Mouse (Mus musculus) lung, postnatal 14 days (tissue): ENCODE measurements at regions not wholly inside any gene's neighbourhood (a gene's known extent, or its start where the extent isn't known, plus 50 kb on each side); places are given as distances from the start of the nearest gene placed in this dataset.

ENCODE experiments used
- DNase-seq: peaks from one replicate; pipeline ENCODE4 v3.0.0; 2021

DNA sequence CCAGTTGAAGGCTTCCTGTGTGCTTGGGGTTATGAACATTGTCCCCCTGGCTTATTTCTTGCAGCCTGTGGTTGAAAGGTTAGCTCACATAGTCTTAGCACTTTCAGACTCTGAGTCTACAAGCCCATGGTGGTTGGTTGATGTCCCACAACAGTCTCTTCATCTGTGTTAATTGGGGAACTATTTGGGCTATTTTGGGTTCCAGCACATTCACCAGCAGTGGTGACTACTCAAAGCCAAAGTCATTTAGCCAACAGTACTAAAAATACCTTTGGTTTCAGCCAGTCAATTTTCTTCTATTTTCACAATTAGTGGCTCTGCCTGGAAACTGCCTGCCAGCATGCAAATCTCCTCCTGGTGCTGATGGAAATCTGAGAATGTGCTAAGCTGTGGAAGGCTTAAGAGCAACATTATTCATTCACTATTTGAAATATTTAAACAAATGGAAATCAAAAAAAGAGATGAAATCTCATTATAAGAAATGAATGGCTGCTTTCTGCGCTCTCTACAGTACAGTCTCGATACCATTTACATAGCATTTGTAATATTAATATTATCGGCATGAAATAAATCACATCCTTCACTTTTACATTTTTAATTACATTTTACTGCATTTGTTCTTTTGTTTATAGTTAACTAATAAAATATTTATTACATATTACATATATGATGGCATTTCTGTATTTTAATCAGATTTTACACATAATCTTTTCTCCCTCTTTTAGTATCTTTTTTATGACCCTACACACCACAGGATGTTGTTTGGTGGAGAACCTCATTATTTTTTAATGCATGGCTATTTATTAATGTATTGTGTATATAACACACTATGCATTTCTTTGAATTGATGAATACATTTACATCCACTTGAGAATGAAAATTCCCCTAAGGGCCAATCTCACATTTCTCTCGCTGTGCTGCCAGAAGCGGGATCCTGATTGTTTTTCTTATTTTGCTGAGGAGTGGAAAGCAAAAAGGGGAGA, 1023.5 kb downstream of the Car8 start:
- DNase-seq = no peak

GRCm38 (mm10) chr4:7206987-7207386, 1031.9 kb downstream of the Car8 start:
- no peak for DNase-seq

GRCm38 (mm10) chr4:7201816-7202215, 1037.0 kb downstream of the Car8 start:
- DNase-seq = no peak

- no peak for DNase-seq
These were observed 1038.9 kb downstream of the Car8 start for GRCm38 (mm10) chr4:7199941-7200340.

GRCm38 (mm10) chr4:7199052-7199451, 1039.8 kb downstream of the Car8 start:
- DNase-seq = no peak

- no peak for DNase-seq
These were observed 1042.3 kb downstream of the Car8 start for GRCm38 (mm10) chr4:7196570-7196969.

- no peak for DNase-seq
These were observed 1043.2 kb downstream of the Car8 start for GRCm38 (mm10) chr4:7195619-7196018.

GRCm38 (mm10) chr4:7191912-7192311, 1046.9 kb downstream of the Car8 start:
- no peak for DNase-seq

- DNase-seq = no peak
These were observed 1047.6 kb downstream of the Car8 start for GRCm38 (mm10) chr4:7191228-7191627.

DNA sequence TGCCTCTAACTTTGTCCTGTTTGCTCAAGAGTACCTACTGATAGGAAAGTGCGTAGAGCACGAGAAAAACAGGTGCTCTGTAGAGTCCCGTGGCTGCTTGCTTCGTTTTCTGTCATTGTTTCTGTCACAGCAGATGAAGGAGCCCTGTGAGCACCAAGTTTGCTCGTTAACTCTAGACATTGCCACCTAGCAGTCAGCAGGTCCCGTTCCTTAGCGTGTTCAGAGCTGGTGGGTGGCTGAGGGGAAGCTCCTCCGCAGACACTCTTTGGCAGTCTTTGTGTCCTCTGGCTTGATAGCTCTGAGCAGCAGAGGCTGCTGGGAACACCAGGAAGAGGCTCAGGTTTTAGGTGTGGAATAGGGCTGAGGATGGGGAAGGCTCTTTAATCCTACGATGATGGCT, 1063.8 kb downstream of the Car8 start:
- DNase-seq = no peak

- no peak for DNase-seq
These were observed 1066.1 kb downstream of the Car8 start for GRCm38 (mm10) chr4:7172528-7173306.

DNA sequence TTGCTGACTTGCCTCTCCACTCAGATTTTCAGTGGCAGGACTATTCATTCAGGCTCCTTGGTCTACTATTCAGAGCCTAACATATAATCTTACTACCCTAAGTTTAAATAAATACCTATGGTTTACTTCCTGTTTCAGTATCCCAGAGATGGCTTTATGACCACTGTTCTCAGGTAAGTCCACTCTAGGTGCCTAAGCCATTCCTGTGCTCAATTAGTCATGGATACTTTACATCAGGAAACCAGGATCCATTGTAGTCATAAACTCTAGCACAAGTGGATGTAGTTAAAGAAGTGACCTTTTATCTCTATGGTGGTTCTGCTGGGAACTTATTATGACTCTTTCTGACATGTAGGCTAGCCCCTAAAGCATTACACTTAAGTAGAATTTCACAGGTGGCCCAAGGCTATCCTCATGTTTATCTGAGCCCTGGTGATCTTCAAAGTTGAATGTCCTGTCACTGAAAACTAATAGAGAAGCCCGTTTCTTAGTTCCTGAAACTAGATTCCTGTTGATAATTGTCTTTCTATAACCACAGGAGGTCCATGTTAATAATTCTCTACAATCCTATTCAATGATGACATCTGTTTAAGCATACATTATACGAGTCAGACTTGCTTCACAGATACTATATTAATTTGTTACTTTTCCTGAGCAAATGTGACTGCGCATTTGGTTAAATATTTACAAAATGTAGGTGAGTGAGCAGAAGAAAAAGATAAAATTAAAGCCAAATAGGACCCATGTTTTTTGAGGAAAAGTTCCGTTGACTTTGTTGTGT, 1067.0 kb downstream of the Car8 start:
- DNase-seq = no peak

GRCm38 (mm10) chr4:7161411-7161810, 1077.4 kb downstream of the Car8 start:
- DNase-seq = no peak

DNA sequence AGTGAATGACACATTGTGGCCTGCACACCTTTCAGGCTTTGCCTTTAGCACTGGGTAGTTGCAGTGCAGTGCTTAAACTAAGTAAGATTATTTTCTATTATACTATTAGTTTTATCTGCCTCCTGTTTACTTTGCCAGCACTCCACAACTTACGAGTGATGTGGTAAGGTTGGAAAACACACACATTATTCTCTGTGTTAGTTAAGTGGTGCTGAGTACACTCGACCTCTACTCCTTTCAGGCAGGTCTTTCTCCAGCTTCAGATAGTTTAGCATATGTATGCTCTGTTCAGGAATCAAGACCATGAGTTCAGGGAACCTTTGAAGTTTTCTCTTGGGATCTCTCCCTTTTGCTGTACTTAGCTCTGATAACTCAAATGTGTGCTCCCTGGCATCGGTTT, 1081.0 kb downstream of the Car8 start:
- DNase-seq = no peak

DNA sequence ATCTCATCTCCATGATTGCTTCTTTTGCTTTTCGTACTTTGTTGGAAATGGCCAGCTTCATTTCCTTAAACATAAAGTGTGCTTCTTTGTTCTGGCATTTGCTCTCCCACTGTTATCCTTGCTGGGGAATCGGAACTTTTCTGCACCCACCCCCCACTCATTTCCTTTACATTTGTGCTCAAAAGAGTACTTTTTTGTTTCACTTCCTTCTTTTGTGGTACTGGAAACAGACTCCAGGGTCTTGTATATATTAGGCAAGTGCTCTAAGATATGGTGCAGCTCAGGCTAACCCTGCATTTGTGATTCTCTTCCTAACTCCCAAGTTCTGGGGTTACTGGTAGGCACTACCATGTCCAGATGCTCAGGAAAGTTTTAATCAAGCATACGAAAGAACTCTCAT, 1084.6 kb downstream of the Car8 start:
- DNase-seq = no peak

GRCm38 (mm10) chr4:7153835-7154234, 1085.0 kb downstream of the Car8 start:
- no peak for DNase-seq

DNA sequence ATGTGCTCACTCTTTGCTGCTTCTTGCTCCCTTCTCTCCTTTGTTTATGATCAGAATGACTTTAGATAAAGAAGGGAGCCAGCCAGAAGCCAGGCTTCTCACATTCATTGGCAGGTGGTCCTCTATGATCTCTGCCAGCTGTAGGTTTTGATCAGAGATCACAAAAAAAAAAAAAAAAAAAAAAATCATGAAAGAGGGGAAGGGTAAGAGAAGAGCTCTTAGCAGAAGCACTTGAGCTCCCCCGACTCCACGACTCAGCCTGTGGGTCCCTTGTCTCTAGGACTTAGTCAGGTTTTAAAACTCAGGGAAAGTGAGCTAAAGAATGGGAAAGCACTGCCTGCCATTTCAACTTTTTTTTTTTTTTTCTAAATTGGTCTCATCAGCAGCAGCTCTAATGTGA, 1093.1 kb downstream of the Car8 start:
- DNase-seq = no peak

- DNase-seq = no peak
These were observed 1094.6 kb downstream of the Car8 start for GRCm38 (mm10) chr4:7144215-7144614.

GRCm38 (mm10) chr4:7143676-7144075, 1095.2 kb downstream of the Car8 start:
- no peak for DNase-seq

- no peak for DNase-seq
These were observed 1096.1 kb downstream of the Car8 start for GRCm38 (mm10) chr4:7142781-7143180.

DNA sequence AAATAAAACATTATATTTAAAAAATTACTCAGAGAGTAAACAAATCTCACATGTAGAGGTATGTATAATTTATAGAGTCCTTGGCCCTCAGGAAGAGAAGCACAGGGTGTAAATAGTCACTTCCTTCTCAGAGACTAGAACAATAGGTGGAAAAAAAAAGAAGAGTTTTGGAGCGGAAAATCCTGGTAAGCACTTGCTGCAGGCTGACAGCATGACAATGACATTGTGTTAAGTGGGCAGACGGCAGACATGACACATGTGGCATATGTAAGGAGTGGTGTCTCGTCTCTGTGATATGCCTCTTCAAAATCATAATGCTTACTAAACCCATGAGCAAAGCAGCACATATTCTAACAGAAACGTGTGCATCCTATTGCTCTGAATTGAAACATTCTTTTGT, 1126.7 kb downstream of the Car8 start:
- peak; percentile 2 for DNase-seq

DNA sequence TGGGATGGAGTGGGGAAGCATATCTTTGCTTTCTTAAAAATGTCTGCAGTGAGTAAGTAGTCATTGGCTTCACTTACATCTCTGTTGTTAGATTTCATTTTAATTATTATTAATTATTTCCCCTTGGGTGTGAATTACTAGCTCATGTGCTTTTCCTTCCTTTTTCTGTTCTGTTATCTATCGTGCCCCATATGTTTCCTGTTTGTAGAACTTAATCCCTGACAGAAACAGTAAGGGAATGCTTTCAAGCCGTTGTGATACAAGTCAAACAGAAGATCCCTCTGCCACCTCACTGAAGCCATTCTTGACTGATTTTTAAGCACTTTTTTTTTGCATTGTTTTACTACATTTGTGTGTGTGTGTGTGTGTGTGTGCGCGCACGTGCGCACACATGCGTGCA, 1145.9 kb downstream of the Car8 start:
- DNase-seq = no peak

- no peak for DNase-seq
These were observed 1147.5 kb downstream of the Car8 start for GRCm38 (mm10) chr4:7091201-7091814.
